Mouse (Mus musculus) hindbrain, embryonic 11.5 days (tissue): ENCODE results near the gene Abhd17a. TPM values are rescaled to one million over a fixed set of nuclear protein-coding genes. Genes with fewer than 3 reads are reported as not detected.

Experiments
- ATAC-seq: fragments of 200-750 bp; cut with Nextera tagmentation; 2 replicates; pipeline ENCODE4 v1.8.0; 2017; ENCODE audit warnings: mild to moderate bottlenecking, moderate TSS enrichment, moderate library complexity; ENCODE audit not compliant: low FRiP score
- DNase-seq: peaks from one replicate; pipeline ENCODE4 v3.0.0-alpha.2; 2015; ENCODE audit warnings: low spot score
- H3K27ac ChIP-seq: fragments of 300-500 bp; sonication (generic); 2 replicates; pipeline ENCODE4 v1.5.1; 2014; ENCODE audit warnings: mild to moderate bottlenecking, low read depth, low read length
- H3K27me3 ChIP-seq: fragments of 300-500 bp; sonication (generic); 2 replicates; pipeline ENCODE4 v1.6.1; 2014; ENCODE audit warnings: mild to moderate bottlenecking, low read length, moderate library complexity, mixed read lengths; ENCODE audit not compliant: control insufficient read depth, insufficient read depth
- H3K36me3 ChIP-seq: fragments of 300-500 bp; sonication (generic); 2 replicates; pipeline ENCODE4 v1.6.1; 2014; ENCODE audit warnings: mild to moderate bottlenecking, low read length, moderate library complexity, mixed read lengths; ENCODE audit not compliant: control insufficient read depth, insufficient read depth
- H3K4me1 ChIP-seq: fragments of 300-500 bp; sonication (generic); replicated peaks from 2 replicates; pipeline ENCODE4 v1.6.1; 2014; ENCODE audit warnings: low read length, mixed read lengths; ENCODE audit not compliant: control insufficient read depth, insufficient read depth
- H3K4me2 ChIP-seq: fragments of 300-500 bp; sonication (generic); replicated peaks from 2 replicates; pipeline ENCODE4 v1.6.1; 2014; ENCODE audit warnings: mild to moderate bottlenecking, low read depth, low read length
- H3K4me3 ChIP-seq: fragments of 300-500 bp; sonication (generic); 2 replicates; pipeline ENCODE4 v1.5.1; 2014; ENCODE audit warnings: low read depth, low read length
- H3K9ac ChIP-seq: fragments of 300-500 bp; sonication (generic); 2 replicates; pipeline ENCODE4 v1.6.1; 2014; ENCODE audit warnings: low read depth, low read length
- H3K9me3 ChIP-seq: fragments of 300-500 bp; sonication (generic); 2 replicates; pipeline ENCODE4 v1.6.1; 2016; ENCODE audit warnings: low read length; ENCODE audit not compliant: control insufficient read depth
- WGBS: fragments of 180-500 bp; shearing (Covaris S2); extraction: QIAGEN DNeasy Blood & Tissue Kit; methylation state at CpG from one replicate; pipeline ENCODE4 v1.1.7; 2014; 5-methylcytosine and 5-hydroxymethylcytosine counted together
- polyA plus RNA-seq: library from polyadenylated mRNA; unstranded; fragments of >200 nt; fragmentation: Nextera tagmentation; extraction: Ambion mirVana; gene quantifications from 2 replicates; pipeline ENCODE4 v1.2.1, GENCODE M21; 2014

Gene Abhd17a
- polyA plus RNA-seq, 1 experiment from 2014 or later: 98.8 TPM

- no peak for DNase-seq
- Histone ChIP-seq H3K27me3 (no peaks in the 10 kb centered on the region), H3K4me2 (peak overlapping the region; percentile 81), H3K9me3 (no peaks in the 10 kb centered on the region), H3K4me1 (peaks cover 5% of the 10 kb centered on the region), H3K36me3 (peaks cover 13% of the 10 kb centered on the region), H3K27ac (no peak overlapping the region), H3K9ac (peak overlapping the region; percentile 66; the same call in 1 of the 2 replicates), H3K4me3 (peak overlapping the region; percentile 50)
- no peak for ATAC-seq
- WGBS: 83% methylated on average over 7 of the region's 7 CpGs
Observed at GRCm38 (mm10) chr10:80604001-80604509, 13.9 kb upstream of the Abhd17a start.

DNA sequence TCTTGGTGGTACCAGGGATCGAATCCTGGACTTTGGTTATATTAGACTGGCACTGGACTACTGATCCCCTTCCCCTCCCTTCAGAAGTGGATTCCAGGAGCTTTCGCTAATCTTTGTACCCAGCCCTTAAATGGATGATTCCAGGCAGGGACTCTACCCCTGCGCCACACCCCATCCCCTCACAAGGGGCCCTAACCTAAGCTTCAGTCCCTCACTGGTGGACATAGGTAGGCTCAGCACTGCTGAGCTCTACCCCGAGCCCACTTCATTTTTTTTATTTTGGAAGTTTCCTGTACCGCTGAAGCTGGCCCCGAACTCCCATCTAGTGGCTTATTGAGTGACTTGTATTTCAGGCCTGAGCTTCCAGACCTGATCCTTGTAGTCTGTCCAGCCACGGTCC is 13.2 kb upstream of the Abhd17a start:
- DNase-seq: no peak
- H3K4me1 ChIP-seq: peaks cover 5% of the 10 kb centered on the region
- no peaks in the 10 kb centered on the region for H3K27me3 ChIP-seq
- H3K4me2 ChIP-seq: peak overlapping the region; percentile 81
- peak overlapping the region; percentile 66 for H3K9ac ChIP-seq
- no peaks in the 10 kb centered on the region for H3K9me3 ChIP-seq
- no peak; the same call in 1 of the 2 replicates for ATAC-seq
- H3K36me3 ChIP-seq: peaks cover 13% of the 10 kb centered on the region
- peak overlapping the region; percentile 50 for H3K4me3 ChIP-seq
- 36% methylated on average over 7 of the region's 7 CpGs for WGBS
- H3K27ac ChIP-seq: peak overlapping the region; percentile 63; the same call in 1 of the 2 replicates

- Histone ChIP-seq H3K9me3 (no peaks in the 10 kb centered on the region), H3K27ac (peak within 1 kb of the TSS; percentile 63; the same call in 1 of the 2 replicates), H3K9ac (peak within 1 kb of the TSS; percentile 66), H3K4me1 (peaks cover 5% of the 10 kb centered on the region), H3K27me3 (no peaks in the 10 kb centered on the region), H3K4me3 (peak within 1 kb of the TSS; percentile 50), H3K4me2 (peak within 1 kb of the TSS; percentile 81), H3K36me3 (peaks cover 13% of the 10 kb centered on the region)
- peak; percentile 95 for ATAC-seq
- under 1% methylated on average over 54 of the region's 54 CpGs for WGBS
- peak; percentile 96 for DNase-seq
Observed at GRCm38 (mm10) chr10:80602698-80603325, 12.7 kb upstream of the Abhd17a start, which contains the start of the genes Scamp4 and Adat3. Gene Scamp4 (plus strand): TSS chr10:80602872. Gene Adat3 (plus strand): TSS chr10:80602880.

DNA sequence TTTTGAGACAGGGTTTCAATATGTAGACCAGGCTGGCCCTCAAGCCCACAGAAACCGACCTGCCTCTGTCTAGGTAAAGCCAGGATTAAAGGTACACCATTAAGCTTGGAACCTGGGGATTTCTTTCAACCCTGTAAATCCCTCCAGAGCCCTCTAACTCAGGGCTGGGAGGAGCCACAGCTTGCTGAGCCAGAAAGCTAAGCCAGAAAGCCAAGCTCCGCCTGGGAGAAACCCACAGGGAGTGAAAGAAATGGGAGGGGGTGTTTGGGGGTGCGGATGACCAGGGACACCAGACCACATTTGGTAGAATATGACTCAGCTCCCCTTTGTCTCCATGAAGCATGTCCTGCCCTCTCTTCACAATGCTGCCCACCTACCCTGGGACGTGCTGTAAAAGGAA is 6.2 kb upstream of the Abhd17a start:
- no peak for DNase-seq
- Histone ChIP-seq H3K9ac (no peak overlapping the region), H3K4me3 (no peak overlapping the region), H3K4me2 (no peak overlapping the region), H3K27ac (no peak overlapping the region), H3K9me3 (no peaks in the 10 kb centered on the region), H3K36me3 (no peaks in the 10 kb centered on the region), H3K27me3 (no peaks in the 10 kb centered on the region), H3K4me1 (no peaks in the 10 kb centered on the region)
- no peak for ATAC-seq
- WGBS: 43% methylated on average over 4 of the region's 4 CpGs

GRCm38 (mm10) chr10:80589127-80589878 is 838 bp downstream of the Abhd17a start:
- DNase-seq (no peak), ATAC-seq (no peak)
- H3K4me1 ChIP-seq: peaks cover 4% of the 10 kb centered on the region

DNA sequence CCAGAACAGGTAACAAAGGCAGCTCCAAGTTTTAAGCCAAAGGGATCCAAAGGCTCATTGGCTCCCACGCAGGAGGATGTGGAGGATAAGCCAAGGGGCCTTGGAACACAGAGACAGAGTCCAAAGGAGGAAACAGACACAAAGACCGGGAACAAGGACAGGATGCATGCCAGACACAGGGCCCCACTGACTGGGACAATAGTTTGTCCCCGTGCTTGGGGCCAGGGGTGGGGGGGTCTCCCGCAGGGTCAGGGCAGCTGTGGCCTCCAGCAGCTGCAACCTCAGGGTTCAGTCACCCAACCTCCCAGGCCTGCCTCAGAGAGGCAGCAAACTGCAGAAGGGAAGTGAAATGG is 2.9 kb downstream of the Abhd17a start:
- WGBS: 41% methylated on average over 2 of the region's 4 CpGs
- no peak for DNase-seq
- H3K27ac ChIP-seq: peak overlapping the region; percentile 36

More at GRCm38 (mm10) chr10:80589127-80589878, 838 bp downstream of the Abhd17a start:
- Histone ChIP-seq H3K4me3 (peak overlapping the region; percentile 93), H3K27ac (no peak overlapping the region), H3K4me2 (peak overlapping the region; percentile 96), H3K9me3 (no peaks in the 10 kb centered on the region), H3K36me3 (no peaks in the 10 kb centered on the region), H3K27me3 (no peaks in the 10 kb centered on the region), H3K9ac (peak overlapping the region; percentile 87)
- 20% methylated on average over 12 of the region's 12 CpGs for WGBS

GRCm38 (mm10) chr10:80586407-80587304 is 3.5 kb downstream of the Abhd17a start:
- no peaks in the 10 kb centered on the region for H3K27me3 ChIP-seq
- no peak overlapping the region; the same call in 1 of the 2 replicates for H3K4me2 ChIP-seq
- no peak for DNase-seq
- no peak overlapping the region; the same call in 1 of the 2 replicates for H3K4me3 ChIP-seq
- no peaks in the 10 kb centered on the region for H3K9me3 ChIP-seq
- H3K4me1 ChIP-seq: peaks cover 4% of the 10 kb centered on the region
- no peaks in the 10 kb centered on the region for H3K36me3 ChIP-seq
- 95% methylated on average over 44 of the region's 51 CpGs for WGBS
- ATAC-seq: no peak
- H3K9ac ChIP-seq: no peak overlapping the region
- peak overlapping the region; percentile 36 for H3K27ac ChIP-seq

More for the DNA sequence above, 2.9 kb downstream of the Abhd17a start:
- Histone ChIP-seq H3K4me2 (no peak overlapping the region), H3K9me3 (no peaks in the 10 kb centered on the region), H3K4me3 (no peak overlapping the region), H3K27me3 (no peaks in the 10 kb centered on the region), H3K4me1 (peaks cover 4% of the 10 kb centered on the region), H3K9ac (no peak overlapping the region), H3K36me3 (no peaks in the 10 kb centered on the region)
- no peak for ATAC-seq

- Histone ChIP-seq H3K27me3 (no peaks in the 10 kb centered on the region), H3K9ac (no peak overlapping the region), H3K27ac (no peak overlapping the region), H3K4me1 (peaks cover 4% of the 10 kb centered on the region), H3K4me3 (no peak overlapping the region), H3K4me2 (no peak overlapping the region), H3K9me3 (no peaks in the 10 kb centered on the region), H3K36me3 (no peaks in the 10 kb centered on the region)
- ATAC-seq (no peak), DNase-seq (no peak)
- 96% methylated on average over 8 of the region's 8 CpGs for WGBS
Observed at GRCm38 (mm10) chr10:80585581-80585980, 4.6 kb downstream of the Abhd17a start.
